Mouse (Mus musculus): Measurements from ENCODE around the gene Pgs1. TPM values are rescaled to one million over a fixed set of nuclear protein-coding genes. Genes with fewer than 3 reads are reported as not detected.

The Pgs1 gene
- total RNA-seq, 4 experiments from 2014 or later, result 71.3 to 80.4 (median 78.8) TPM

GRCm38 (mm10) chr11:117962228-117963067 is 23.6 kb upstream of the Pgs1 start:
- no peak for DNase-seq (ENCODE audit: low spot score in 2 of 2)

- peak; percentile 94 to 95 for DNase-seq (ENCODE audit: low spot score in 2 of 2)
Observed at GRCm38 (mm10) chr11:117963091-117963793, 22.9 kb upstream of the Pgs1 start.

DNA sequence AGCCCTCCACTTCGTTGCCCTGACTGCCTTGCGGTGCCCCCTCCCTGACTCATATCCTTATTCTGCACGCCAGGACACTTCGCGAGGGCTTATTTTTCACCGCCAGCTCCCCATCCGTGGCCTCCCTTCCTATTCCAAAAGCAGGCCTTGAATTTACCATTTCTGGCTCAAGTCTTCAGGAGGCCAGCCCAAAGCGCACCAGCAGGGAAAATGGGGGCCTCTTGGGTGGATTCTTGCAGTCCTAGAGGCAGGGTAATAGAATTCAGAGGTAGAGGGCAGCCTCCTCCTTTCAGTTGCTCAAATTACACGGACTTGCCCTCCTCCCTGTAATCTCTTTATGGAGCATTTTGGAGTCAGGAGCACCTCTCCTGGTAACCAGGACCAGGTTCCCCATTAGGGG is 22.2 kb upstream of the Pgs1 start:
- DNase-seq (ENCODE audit: low spot score in 2 of 2), result no peak

DNA sequence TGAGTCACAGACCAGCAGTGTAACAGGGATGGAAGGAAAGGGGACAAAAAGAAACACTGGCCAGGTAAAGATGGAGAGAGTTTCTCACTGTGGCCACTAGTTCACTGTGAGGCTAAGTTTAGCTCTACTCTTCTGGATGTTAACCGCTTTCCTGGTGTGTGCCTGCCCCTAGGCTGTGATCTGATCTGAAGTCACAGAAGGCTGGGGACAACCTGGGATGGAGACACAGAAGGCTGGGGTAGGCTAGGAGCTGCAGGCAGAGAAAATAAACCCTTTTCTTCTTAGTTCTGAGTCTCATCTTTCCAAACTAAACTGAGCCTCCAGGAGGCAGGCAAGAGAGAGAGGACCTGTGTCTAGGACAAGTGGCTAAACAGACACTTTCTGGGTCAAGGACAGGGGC is 21.8 kb upstream of the Pgs1 start:
- DNase-seq (ENCODE audit: low spot score in 2 of 2), result no peak

DNA sequence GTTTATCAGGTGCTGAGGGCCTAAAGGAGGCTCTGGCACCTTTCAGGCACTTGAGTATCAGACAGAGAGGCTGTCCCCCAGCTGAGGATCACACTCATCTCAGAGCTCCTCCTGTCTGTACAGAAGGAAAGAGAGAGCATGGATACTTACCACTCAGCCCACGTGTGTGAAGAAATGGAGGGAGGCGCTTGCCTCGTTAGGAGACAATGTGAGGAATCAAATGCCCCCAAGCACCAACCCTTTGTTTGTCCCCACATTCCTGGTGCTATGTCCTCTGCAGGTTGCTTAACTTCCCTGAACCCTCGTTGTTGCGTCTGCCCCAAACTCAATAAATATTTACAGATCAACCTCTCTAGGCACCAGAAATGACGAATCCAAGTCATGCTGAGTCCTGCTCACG is 21.0 kb upstream of the Pgs1 start:
- no peak for DNase-seq (ENCODE audit: low spot score in 2 of 2)

- DNase-seq (ENCODE audit: low spot score in 2 of 2), result no peak
Observed at GRCm38 (mm10) chr11:117965561-117965981, 20.5 kb upstream of the Pgs1 start.

GRCm38 (mm10) chr11:117966506-117967100 is 19.5 kb upstream of the Pgs1 start:
- no peak for DNase-seq (ENCODE audit: low spot score in 2 of 2)

- no peak for DNase-seq (ENCODE audit: low spot score in 2 of 2)
Observed at GRCm38 (mm10) chr11:117967249-117968015, 18.7 kb upstream of the Pgs1 start.

- no peak for DNase-seq (ENCODE audit: low spot score in 2 of 2)
Observed at GRCm38 (mm10) chr11:117968016-117968671, 17.9 kb upstream of the Pgs1 start.

GRCm38 (mm10) chr11:117968716-117969099 is 17.4 kb upstream of the Pgs1 start:
- DNase-seq (ENCODE audit: low spot score in 2 of 2), result no peak

GRCm38 (mm10) chr11:117969100-117969944 is 16.8 kb upstream of the Pgs1 start:
- DNase-seq (ENCODE audit: low spot score in 2 of 2), result peak; percentile 82 to 86

DNA sequence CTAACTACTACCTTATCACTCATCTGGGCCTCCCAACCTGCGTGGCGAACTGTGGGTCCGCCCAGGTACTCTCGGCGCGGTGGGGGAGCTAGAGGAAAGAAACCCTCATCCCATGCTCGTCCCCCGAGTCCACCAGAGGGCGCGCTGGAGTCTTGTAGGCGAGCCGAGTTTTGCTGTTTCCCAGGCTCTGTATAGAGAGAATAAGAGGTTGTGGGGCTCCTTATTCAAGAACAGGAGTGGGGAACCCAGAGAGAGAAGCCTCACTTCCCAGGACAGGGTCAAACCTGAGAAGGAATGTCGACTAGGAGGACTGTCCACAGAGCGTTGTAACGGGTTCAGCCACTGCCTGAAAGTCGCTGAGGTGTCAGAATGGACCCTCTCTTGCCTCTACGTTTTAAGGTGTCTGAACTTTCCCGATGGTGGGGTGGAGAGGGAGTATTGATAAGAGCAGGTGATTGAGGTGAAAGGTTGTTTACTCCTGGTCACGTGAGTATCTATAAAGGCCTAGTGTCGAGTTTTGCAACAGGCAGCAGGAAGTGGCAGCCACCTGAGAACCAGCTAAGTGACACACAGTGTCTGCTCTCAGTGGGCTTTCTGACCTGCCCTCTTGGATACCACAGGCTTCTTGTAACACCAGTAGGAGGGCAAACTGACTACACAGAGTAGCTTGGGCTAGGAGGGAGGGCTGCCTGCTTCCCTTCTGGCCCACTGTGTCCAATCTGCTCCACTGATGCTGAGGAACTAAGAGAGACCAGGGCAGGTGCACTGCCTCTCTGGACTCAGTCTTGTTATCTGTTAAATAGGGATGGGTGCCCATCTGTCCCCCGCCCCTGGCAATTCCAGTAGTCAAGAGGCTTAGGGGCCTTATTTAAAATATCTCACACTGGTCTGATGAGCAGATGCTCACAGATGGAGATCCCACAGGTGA is 15.9 kb upstream of the Pgs1 start, which contains the start of gene Socs3:
Gene Socs3, minus strand, starts transcription at position 103 of the 928 bp plus-strand sequence.
- peak; percentile 72 to 93 for DNase-seq (ENCODE audit: low spot score in 2 of 2)

DNA sequence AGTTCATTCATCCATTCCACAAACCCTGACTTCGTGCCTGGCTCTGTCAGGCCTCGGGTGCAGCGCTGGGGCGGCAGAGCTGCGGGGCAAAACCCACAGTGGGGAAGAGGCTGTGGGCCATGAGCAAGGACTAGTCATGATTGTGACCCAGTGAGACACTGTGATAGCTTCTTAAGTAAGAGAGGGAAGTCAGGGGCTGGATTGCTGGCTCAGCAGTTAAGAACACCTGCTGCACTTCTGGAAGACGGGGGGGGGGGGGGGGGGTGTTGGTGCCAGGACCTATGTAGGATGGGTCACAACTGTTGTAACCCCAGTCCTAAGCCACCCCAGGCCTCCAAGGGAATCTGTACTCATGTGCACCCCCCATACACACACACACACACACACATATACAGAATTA is 15.0 kb upstream of the Pgs1 start:
- DNase-seq (ENCODE audit: low spot score in 2 of 2), result no peak

- no peak for DNase-seq (ENCODE audit: low spot score in 2 of 2)
Observed at GRCm38 (mm10) chr11:117971646-117972242, 14.3 kb upstream of the Pgs1 start.

- DNase-seq (ENCODE audit: low spot score in 2 of 2), result no peak
Observed at GRCm38 (mm10) chr11:117972656-117973558, 13.2 kb upstream of the Pgs1 start.

DNA sequence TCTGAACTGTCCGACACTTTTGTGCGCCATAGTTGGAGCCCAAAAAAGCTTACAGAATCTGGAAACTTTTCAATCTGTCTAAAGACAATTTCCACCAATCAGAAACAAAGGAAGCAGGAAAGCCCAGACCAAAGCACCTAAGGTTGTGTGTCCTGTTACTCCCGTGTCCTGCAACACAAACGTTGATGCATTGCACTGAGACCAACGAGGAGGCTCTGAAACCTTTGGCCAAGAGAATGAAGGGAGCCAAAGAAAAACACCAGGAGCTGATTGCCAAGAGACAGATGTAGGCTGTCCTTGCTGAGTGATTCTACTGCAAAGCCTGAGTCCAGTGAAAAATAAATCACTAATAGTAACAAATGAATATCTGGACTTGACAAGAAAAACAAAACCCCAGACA is 12.5 kb upstream of the Pgs1 start:
- no peak for DNase-seq (ENCODE audit: low spot score in 2 of 2)
